ENCODE assay signal across 22 mouse cellular contexts in the genomic region with DNA sequence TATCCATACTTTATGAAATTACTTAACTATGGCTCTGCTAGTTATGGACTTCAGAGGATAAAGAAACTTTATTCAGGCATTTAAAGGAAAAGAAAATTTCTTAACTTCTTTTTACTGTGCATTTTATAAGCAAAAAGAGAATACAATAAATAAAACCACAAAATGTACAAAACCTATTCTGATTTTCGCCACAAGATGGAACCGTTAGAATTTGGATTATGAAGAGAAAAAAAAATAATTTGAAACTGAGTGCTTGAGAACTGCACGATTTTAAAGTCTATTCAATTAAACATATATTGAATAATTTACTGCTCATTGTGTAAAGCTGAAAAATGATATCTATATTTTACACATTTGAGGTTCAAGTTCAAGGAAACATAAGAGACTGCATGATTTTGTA.
DNase-seq lines count a peak whose midpoint lies in the region; ATAC-seq and TF ChIP-seq lines count a peak whose summit lies in the region.
"Had no signal": no experiment of that assay in that cellular context is flagged by ENCODE, and none has a peak within 500 bp of the region (broad histone marks: within the 10 kb centered on the region; RNA-seq: fewer than 3 reads in every experiment).

No protein-coding gene starts in this region.

- no peaks in the 10 kb centered on the region for H3K79me2 ChIP-seq in MEL (ENCODE audit: control insufficient read depth, insufficient read depth, low read length, poor library complexity)

- WGBS in forebrain, embryonic 14.5 days: 64% methylated on average over 3 of the region's 3 CpGs
- 74% methylated on average over 3 of the region's 3 CpGs for WGBS in forebrain, embryonic 10.5 days
- 52% methylated on average over 3 of the region's 3 CpGs for WGBS in liver, embryonic 12.5 days (ENCODE audit: insufficient replicate concordance)

- DNase-seq in forebrain, embryonic 14.5 days (ENCODE audit: low spot score): peak; percentile 17
- no peak for DNase-seq in forebrain, embryonic 10.5 days (ENCODE audit: extremely low spot score, low spot score)
- no peak for DNase-seq in layer of hippocampus, adult 2 months (ENCODE audit: low spot score in 2 of 2)
- no peak for DNase-seq in layer of hippocampus, postnatal 25 days (ENCODE audit: extremely low spot score in 1 of 2, low spot score in 1 of 2)
- DNase-seq in 3T3-L1 (ENCODE audit: low read depth, low spot score) (peak; percentile 7), MEL (ENCODE audit: low read depth, low spot score) (peak; percentile 64)
- no peak for DNase-seq in cerebellum, adult 8-10 months
- DNase-seq: adrenal gland, postnatal 14 days; cerebellum, adult 11-12 months; gastrocnemius, postnatal 25 days; heart, adult 2 months; heart, postnatal 36 days; kidney, adult 8-10 months; kidney, postnatal 4 days; liver, postnatal 0 days; lung, postnatal 14 days; right cerebral cortex, postnatal 4 days had no signal

- peak; percentile 66 for TF ChIP-seq CTCF in layer of hippocampus, adult 2 months (conservative IDR thresholded peaks at IDR 0.05)
- TF ChIP-seq CTCF in MEL (IDR thresholded peaks at IDR 0.05 in 2 of 3, conservative IDR thresholded peaks at IDR 0.05 in 1 of 3; ENCODE audit: control insufficient read depth in 1 of 3, insufficient read depth in 1 of 3, low read depth in 2 of 3, low read length in 3 of 3, poor library complexity in 1 of 3, severe bottlenecking in 1 of 3): peak in 1 of 3 experiments; percentile 71; a peak in 2 of 6 replicates

- no peak for ATAC-seq in forebrain, embryonic 14.5 days
- no peak for ATAC-seq in liver, embryonic 12.5 days
- ATAC-seq: activated CD4-positive, CD25-positive, alpha-beta regulatory T cell, adult 4 months; liver, postnatal 0 days had no signal

- H3K4me2 ChIP-seq in forebrain, embryonic 14.5 days (ENCODE audit: low read length): no peak overlapping the region
- no peak overlapping the region for H3K4me2 ChIP-seq in liver, embryonic 12.5 days
- H3K4me2 ChIP-seq: embryonic facial prominence, embryonic 15.5 days; limb, embryonic 15.5 days had no signal

- no peaks in the 10 kb centered on the region for H3K9me3 ChIP-seq in forebrain, embryonic 14.5 days (replicated peaks; ENCODE audit: control insufficient read depth, low read length)
- H3K9me3 ChIP-seq in forebrain, embryonic 10.5 days: no peaks in the 10 kb centered on the region
- no peaks in the 10 kb centered on the region for H3K9me3 ChIP-seq in MEL (replicated peaks; ENCODE audit: insufficient read depth, low read length)
- 0 out of 2 replicates have a peak, but pooled peaks cover 5% of the 10 kb centered on the region for H3K9me3 ChIP-seq in liver, embryonic 12.5 days (replicated peaks)
- H3K9me3 ChIP-seq: embryonic facial prominence, embryonic 15.5 days; limb, embryonic 15.5 days had no signal

- TF ChIP-seq RAD21 in MEL (IDR thresholded peaks at IDR 0.05; ENCODE audit: low read depth, low read length): peak; percentile 93

- no peak for TF ChIP-seq EP300 in MEL (IDR thresholded peaks at IDR 0.05; ENCODE audit: low read depth in 1 of 2, low read length in 2 of 2)

- H3K4me3 ChIP-seq in forebrain, embryonic 14.5 days (ENCODE audit: low read depth, low read length): no peak overlapping the region
- no peak overlapping the region for H3K4me3 ChIP-seq in forebrain, embryonic 10.5 days
- H3K4me3 ChIP-seq in layer of hippocampus, adult 2 months: no peak overlapping the region
- peak overlapping the region in 1 of 2 experiments; percentile 32; a peak in 2 of 4 replicates for H3K4me3 ChIP-seq in MEL (ENCODE audit: control insufficient read depth in 1 of 2, insufficient read depth in 1 of 2, low read depth in 2 of 2, low read length in 2 of 2)
- no peak overlapping the region for H3K4me3 ChIP-seq in liver, embryonic 12.5 days
- H3K4me3 ChIP-seq: embryonic facial prominence, embryonic 15.5 days; heart, adult 2 months; limb, embryonic 15.5 days; megakaryocyte, embryonic 14.5 days had no signal

- no peak overlapping the region for H3K27ac ChIP-seq in forebrain, embryonic 14.5 days (ENCODE audit: low read depth, low read length)
- no peak overlapping the region for H3K27ac ChIP-seq in forebrain, embryonic 10.5 days
- no peak overlapping the region for H3K27ac ChIP-seq in layer of hippocampus, adult 2 months
- H3K27ac ChIP-seq in MEL (ENCODE audit: control insufficient read depth, low read depth, low read length): no peak overlapping the region
- H3K27ac ChIP-seq in liver, embryonic 12.5 days: no peak overlapping the region
- H3K27ac ChIP-seq: embryonic facial prominence, embryonic 15.5 days; heart, adult 2 months; limb, embryonic 15.5 days had no signal

- no peak overlapping the region for H3K9ac ChIP-seq in forebrain, embryonic 14.5 days (ENCODE audit: low read length)
- H3K9ac ChIP-seq in MEL (ENCODE audit: control insufficient read depth, low read depth, low read length, poor library complexity, severe bottlenecking): peak overlapping the region; percentile 16; the same call in 1 of the 2 replicates
- no peak overlapping the region for H3K9ac ChIP-seq in liver, embryonic 12.5 days
- H3K9ac ChIP-seq: embryonic facial prominence, embryonic 15.5 days; limb, embryonic 15.5 days; liver, postnatal 0 days had no signal

- no peaks in the 10 kb centered on the region for H3K36me3 ChIP-seq in forebrain, embryonic 14.5 days (ENCODE audit: control insufficient read depth, insufficient read depth, low read length)
- no peaks in the 10 kb centered on the region for H3K36me3 ChIP-seq in forebrain, embryonic 10.5 days (replicated peaks)
- no peaks in the 10 kb centered on the region for H3K36me3 ChIP-seq in MEL (ENCODE audit: control insufficient read depth in 1 of 2, insufficient read depth in 2 of 2, low read length in 2 of 2)
- H3K36me3 ChIP-seq in liver, embryonic 12.5 days: no peaks in the 10 kb centered on the region
- H3K36me3 ChIP-seq: embryonic facial prominence, embryonic 15.5 days; limb, embryonic 15.5 days had no signal

- H3K4me1 ChIP-seq in forebrain, embryonic 14.5 days (ENCODE audit: control insufficient read depth, insufficient read depth, low read length): no peaks in the 10 kb centered on the region
- no peaks in the 10 kb centered on the region for H3K4me1 ChIP-seq in forebrain, embryonic 10.5 days
- no peaks in the 10 kb centered on the region for H3K4me1 ChIP-seq in MEL (ENCODE audit: control insufficient read depth in 1 of 2, insufficient read depth in 2 of 2, low read length in 2 of 2)
- no peaks in the 10 kb centered on the region for H3K4me1 ChIP-seq in liver, embryonic 12.5 days
- H3K4me1 ChIP-seq: embryonic facial prominence, embryonic 15.5 days; limb, embryonic 15.5 days; megakaryocyte, embryonic 14.5 days had no signal

- no peak for TF ChIP-seq POLR2A in MEL (IDR thresholded peaks at IDR 0.05; ENCODE audit: control insufficient read depth in 1 of 2, insufficient read depth in 1 of 2, low read depth in 1 of 2, low read length in 2 of 2, poor library complexity in 1 of 2)

- no peaks in the 10 kb centered on the region for H3K27me3 ChIP-seq in forebrain, embryonic 14.5 days (replicated peaks; ENCODE audit: control insufficient read depth, insufficient read depth, low read length)
- H3K27me3 ChIP-seq in forebrain, embryonic 10.5 days (ENCODE audit: poor library complexity, severe bottlenecking): no peaks in the 10 kb centered on the region
- H3K27me3 ChIP-seq in MEL (ENCODE audit: control insufficient read depth in 1 of 2, insufficient read depth in 2 of 2, low read length in 2 of 2): no peaks in the 10 kb centered on the region
- no peaks in the 10 kb centered on the region for H3K27me3 ChIP-seq in liver, embryonic 12.5 days (replicated peaks)
- H3K27me3 ChIP-seq: embryonic facial prominence, embryonic 15.5 days; limb, embryonic 15.5 days had no signal

TF ChIP-seq in MEL, 35 proteins besides CTCF, POLR2A, EP300 and RAD21:
- peak; percentile 89 for TF ChIP-seq ZNF384 (IDR thresholded peaks at IDR 0.05; ENCODE audit: low read depth, low read length)
- TF ChIP-seq ZC3H11A (IDR thresholded peaks at IDR 0.05; ENCODE audit: low read depth, low read length): peak; percentile 85
- no peak for TF ChIP-seq CHD1 (IDR thresholded peaks at IDR 0.05; ENCODE audit: low read depth, low read length)
- peak; percentile 80 for TF ChIP-seq SMC3 (IDR thresholded peaks at IDR 0.05; ENCODE audit: low read depth, low read length)
- no peak for TF ChIP-seq KAT2A (conservative IDR thresholded peaks at IDR 0.05; ENCODE audit: low read depth, low read length)
TF ChIP-seq in MEL: peak in this region for 3.

Comparison
In these comparisons a context has a peak if more than half of its experiments do, and no peak if none do; other contexts are left out.
1. DNase-seq: peak in forebrain, embryonic 14.5 days (single experiment), 3T3-L1 (single experiment) and MEL (single experiment); none in forebrain, embryonic 10.5 days (single experiment), layer of hippocampus, adult 2 months (0 of 2), layer of hippocampus, postnatal 25 days (0 of 2) and cerebellum, adult 8-10 months (single experiment).